ENCODE assay signal across 1 mouse cellular context in genomic region chr13:34100733-34101132, GRCm38 (mm10).
A peak's percentile ranks its signal among the peaks of the same experiment; 100 is the strongest.
TF ChIP-seq lines count a peak whose summit lies in the region.

No protein-coding gene starts in this region.

TF ChIP-seq in MEL, 35 proteins besides CTCF, POLR2A, EP300 and RAD21 (continued from another document):
- TF ChIP-seq CHD2 (IDR thresholded peaks at IDR 0.05; ENCODE audit: low read length) (no peak), ZKSCAN1 (IDR thresholded peaks at IDR 0.05; ENCODE audit: low read depth, low read length) (no peak), TCF12 (IDR thresholded peaks at IDR 0.05; ENCODE audit: low read depth, low read length) (peak; percentile 89), BHLHE40 (IDR thresholded peaks at IDR 0.05; ENCODE audit: borderline replicate concordance, low read depth, low read length) (0 out of 2 replicates have a peak, but pooled peaks have one; percentile 42), ELF1 (IDR thresholded peaks at IDR 0.05; ENCODE audit: low read depth, low read length) (no peak), MAFK (IDR thresholded peaks at IDR 0.05; ENCODE audit: borderline replicate concordance, low read depth, low read length) (no peak), E2F4 (IDR thresholded peaks at IDR 0.05; ENCODE audit: borderline replicate concordance, low read depth, low read length) (no peak), RCOR1 (IDR thresholded peaks at IDR 0.05; ENCODE audit: low read depth, low read length) (peak; percentile 65), CHD1 (IDR thresholded peaks at IDR 0.05; ENCODE audit: low read depth, low read length) (no peak), JUND (IDR thresholded peaks at IDR 0.05; ENCODE audit: low read depth, low read length) (no peak), GATA1 (IDR thresholded peaks at IDR 0.05; ENCODE audit: low read depth, low read length) (peak; percentile 77), TBP (IDR thresholded peaks at IDR 0.05; ENCODE audit: low read depth, low read length) (peak; percentile 70), USF1 (IDR thresholded peaks at IDR 0.05; ENCODE audit: low read depth, low read length) (no peak), GABPA (IDR thresholded peaks at IDR 0.05; ENCODE audit: low read depth, low read length) (no peak), MYB (IDR thresholded peaks at IDR 0.05; ENCODE audit: low read depth, low read length) (no peak), POLR2AphosphoS5 (IDR thresholded peaks at IDR 0.05; ENCODE audit: borderline replicate concordance, low read depth, low read length) (no peak), MXI1 (IDR thresholded peaks at IDR 0.05; ENCODE audit: low read depth, low read length) (peak; percentile 51; the same call in 1 of the 2 replicates), KAT2A (conservative IDR thresholded peaks at IDR 0.05; ENCODE audit: low read depth, low read length) (no peak), MYC (IDR thresholded peaks at IDR 0.05; ENCODE audit: low read depth, low read length) (no peak)
